Mouse (Mus musculus): ENCODE results near the gene Defb10. TPM values are rescaled to one million over a fixed set of nuclear protein-coding genes. Genes with fewer than 3 reads are reported as not detected.
"Not testable (repeated sequence)": the region's sequence is repeated elsewhere in the genome, so short reads cannot be mapped to it uniquely, and the experiment has no call there.

The Defb10 gene
- polyA plus RNA-seq (2015; fragmentation: Nextera tagmentation; extraction: Ambion mirVana), result not detected in 2 replicates

GRCm38 (mm10) chr8:21858586-21858985, at the start of gene Defb10:
Defb10 (plus strand) TSS chr8:21858901.
- not testable (repeated sequence) for H3K27me3 ChIP-seq (ENCODE audit: control insufficient read depth, insufficient read depth, low read depth, low read length); H3K36me3 ChIP-seq (ENCODE audit: control insufficient read depth, insufficient read depth, low read length)
- WGBS, result 66% methylated on average over 1 of the region's 1 CpGs

DNA sequence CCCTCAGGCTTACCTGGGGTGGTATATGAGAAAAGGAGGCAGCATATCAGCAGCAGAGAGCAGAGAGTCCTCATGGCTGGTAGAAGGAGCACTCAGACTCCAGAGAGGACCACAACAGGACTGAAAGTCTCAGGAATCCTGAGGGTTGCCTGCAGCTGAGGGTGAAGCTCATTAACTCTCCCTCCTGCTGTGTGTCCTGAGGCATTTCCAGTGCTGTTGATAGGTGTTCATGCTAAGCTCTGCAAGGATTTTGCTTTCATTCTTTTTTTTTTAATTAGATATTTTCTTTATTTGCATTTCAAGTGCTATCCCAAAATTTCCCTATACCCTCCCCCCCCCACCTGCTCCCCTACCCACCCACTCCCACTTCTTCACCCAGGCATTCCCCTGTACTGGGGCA, 26.6 kb downstream of the Defb10 start, which contains the start of gene Defb9:
Gene Defb9, minus strand, starts transcription at position 101 of the 400 bp plus-strand sequence.
- ATAC-seq (ENCODE audit: low read depth); H3K9me3 ChIP-seq (ENCODE audit: control insufficient read depth, low read length); H3K4me2 ChIP-seq (ENCODE audit: low read depth, low read length); H3K27me3 ChIP-seq (ENCODE audit: control insufficient read depth, insufficient read depth, low read depth, low read length); H3K36me3 ChIP-seq (ENCODE audit: control insufficient read depth, insufficient read depth, low read length); H3K27ac ChIP-seq (ENCODE audit: low read length); H3K4me3 ChIP-seq (ENCODE audit: low read length); H3K9ac ChIP-seq (ENCODE audit: low read length); H3K4me1 ChIP-seq (replicated peaks; ENCODE audit: control insufficient read depth, insufficient read depth, low read length): not testable (repeated sequence)

More at GRCm38 (mm10) chr8:21858586-21858985, at the start of gene Defb10:
- H3K4me3 ChIP-seq (ENCODE audit: low read length); H3K4me2 ChIP-seq (ENCODE audit: low read depth, low read length); H3K27ac ChIP-seq (ENCODE audit: low read length); H3K4me1 ChIP-seq (replicated peaks; ENCODE audit: control insufficient read depth, insufficient read depth, low read length); ATAC-seq (ENCODE audit: low read depth); H3K9me3 ChIP-seq (ENCODE audit: control insufficient read depth, low read length); H3K9ac ChIP-seq (ENCODE audit: low read length): not testable (repeated sequence)

- H3K4me3 ChIP-seq (ENCODE audit: low read length); H3K4me2 ChIP-seq (ENCODE audit: low read depth, low read length); H3K4me1 ChIP-seq (replicated peaks; ENCODE audit: control insufficient read depth, insufficient read depth, low read length); H3K27ac ChIP-seq (ENCODE audit: low read length); H3K9ac ChIP-seq (ENCODE audit: low read length); H3K9me3 ChIP-seq (ENCODE audit: control insufficient read depth, low read length); H3K36me3 ChIP-seq (ENCODE audit: control insufficient read depth, insufficient read depth, low read length); ATAC-seq (ENCODE audit: low read depth); H3K27me3 ChIP-seq (ENCODE audit: control insufficient read depth, insufficient read depth, low read depth, low read length): not testable (repeated sequence)
Observed at GRCm38 (mm10) chr8:21906290-21906689, 47.6 kb downstream of the Defb10 start, which contains the start of gene Defb11. Defb11 (minus strand) TSS chr8:21906412.

Other genes with a start within 250 kb of the Defb10 start
- not detected in 2 replicates for gene Defa26, start 240.7 kb upstream of the Defb10 start, polyA plus RNA-seq (2015; fragmentation: Nextera tagmentation; extraction: Ambion mirVana)
- gene Defa17, start 203.1 kb upstream of the Defb10 start, polyA plus RNA-seq (2015; fragmentation: Nextera tagmentation; extraction: Ambion mirVana), result not detected in 2 replicates
- not detected in 2 replicates for gene Defa34, start 193.1 kb upstream of the Defb10 start, polyA plus RNA-seq (2015; fragmentation: Nextera tagmentation; extraction: Ambion mirVana)
- gene AY761184, start 155.3 kb upstream of the Defb10 start, polyA plus RNA-seq (2015; fragmentation: Nextera tagmentation; extraction: Ambion mirVana), result not detected in 2 replicates
- not detected in 2 replicates for gene Defa24, start 124.4 kb upstream of the Defb10 start, polyA plus RNA-seq (2015; fragmentation: Nextera tagmentation; extraction: Ambion mirVana)
- not detected in 2 replicates for gene Defb50, start 35.4 kb upstream of the Defb10 start, polyA plus RNA-seq (2015; fragmentation: Nextera tagmentation; extraction: Ambion mirVana)
- not detected in 2 replicates for gene Defb2, start 19.0 kb upstream of the Defb10 start, polyA plus RNA-seq (2015; fragmentation: Nextera tagmentation; extraction: Ambion mirVana)
- not detected in 2 replicates for gene Defb9, start 26.5 kb downstream of the Defb10 start, polyA plus RNA-seq (2015; fragmentation: Nextera tagmentation; extraction: Ambion mirVana)
- not detected in 2 replicates for gene Defb11, start 47.5 kb downstream of the Defb10 start, polyA plus RNA-seq (2015; fragmentation: Nextera tagmentation; extraction: Ambion mirVana)
- not detected in 2 replicates for gene Defb15, start 73.8 kb downstream of the Defb10 start, polyA plus RNA-seq (2015; fragmentation: Nextera tagmentation; extraction: Ambion mirVana)
- not detected in 2 replicates for gene Defb35, start 79.5 kb downstream of the Defb10 start, polyA plus RNA-seq (2015; fragmentation: Nextera tagmentation; extraction: Ambion mirVana)
- gene Defb13, start 87.9 kb downstream of the Defb10 start, polyA plus RNA-seq (2015; fragmentation: Nextera tagmentation; extraction: Ambion mirVana), result not detected in 2 replicates
- not detected in 2 replicates for gene Fam90a1a, start 99.8 kb downstream of the Defb10 start, polyA plus RNA-seq (2015; fragmentation: Nextera tagmentation; extraction: Ambion mirVana)
- gene Ccdc70, start 110.9 kb downstream of the Defb10 start, polyA plus RNA-seq (2015; fragmentation: Nextera tagmentation; extraction: Ambion mirVana), result not detected in 2 replicates
- gene Atp7b, start 201.4 kb downstream of the Defb10 start, polyA plus RNA-seq (2015; fragmentation: Nextera tagmentation; extraction: Ambion mirVana), result 2.6 and 3.0 TPM in 2 replicates
- 27.9 and 30.1 TPM in 2 replicates for gene Alg11, start 201.8 kb downstream of the Defb10 start, polyA plus RNA-seq (2015; fragmentation: Nextera tagmentation; extraction: Ambion mirVana)

All from lung, embryonic 16.5 days (tissue).